Mouse (Mus musculus): Measurements from ENCODE around the gene Egfl8. TPM values are rescaled to one million over a fixed set of nuclear protein-coding genes. Genes with fewer than 3 reads are reported as not detected.

The Egfl8 gene
- polyA plus RNA-seq, 1 experiment from 2014 or later = 6.1 TPM

DNA sequence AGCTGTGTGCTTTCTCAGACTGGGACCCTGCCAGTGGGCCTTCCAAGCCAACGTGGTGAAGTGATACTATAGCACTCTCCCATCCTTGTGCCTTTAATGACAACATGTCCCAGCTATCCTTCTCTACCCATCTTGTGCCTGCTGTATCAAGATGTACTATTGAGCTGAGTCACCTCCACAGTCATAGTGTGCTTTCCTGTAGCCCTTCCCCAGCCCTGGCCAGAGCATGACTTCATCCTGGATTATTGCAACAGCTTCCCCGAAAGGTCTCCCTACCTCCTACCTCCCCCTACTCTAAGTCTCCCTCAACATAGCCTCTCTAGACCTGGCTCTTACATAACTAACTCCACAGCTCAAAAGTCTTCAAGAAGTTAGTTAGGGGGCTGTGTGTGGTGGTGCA is 19.9 kb upstream of the Egfl8 start:
- Histone ChIP-seq H3K9ac (ENCODE audit: low read depth, low read length) (no peak overlapping the region), H3K36me3 (ENCODE audit: control insufficient read depth, insufficient read depth, low read length) (no peaks in the 10 kb centered on the region), H3K4me2 (ENCODE audit: low read length) (no peak overlapping the region), H3K27me3 (ENCODE audit: control insufficient read depth, insufficient read depth, low read depth, low read length) (peaks cover 6% of the 10 kb centered on the region; the same call in 1 of the 2 replicates), H3K9me3 (replicated peaks; ENCODE audit: control insufficient read depth, low read length, poor library complexity, severe bottlenecking) (no peaks in the 10 kb centered on the region), H3K4me1 (ENCODE audit: control insufficient read depth, insufficient read depth, low read length) (peaks cover 13% of the 10 kb centered on the region), H3K4me3 (ENCODE audit: low read depth, low read length) (no peak overlapping the region), H3K27ac (ENCODE audit: low read length) (no peak overlapping the region)
- no peak for ATAC-seq
- WGBS = 82% methylated on average over 2 of the region's 2 CpGs

DNA sequence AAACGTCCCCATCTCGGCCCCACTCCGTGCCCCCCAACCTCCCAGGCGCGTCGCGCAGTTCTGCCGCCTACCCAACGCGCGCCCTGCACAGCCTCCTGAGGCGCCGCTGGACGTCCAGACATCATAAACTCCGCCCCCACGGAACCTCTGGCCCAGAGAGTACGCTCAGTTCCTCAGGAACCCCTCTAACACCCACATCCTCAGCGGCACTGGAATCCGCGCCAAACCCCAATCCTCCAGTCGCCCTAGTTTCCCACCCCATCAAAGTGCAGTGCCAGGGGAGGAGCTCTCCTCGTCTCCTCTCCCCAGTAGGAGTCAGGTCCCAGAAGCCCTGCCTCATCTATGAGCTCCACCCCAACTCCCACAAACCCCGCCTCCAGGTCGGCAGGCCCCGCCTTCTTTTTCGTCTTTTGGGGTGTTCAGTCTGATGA is 16.5 kb upstream of the Egfl8 start:
- Histone ChIP-seq H3K9ac (ENCODE audit: low read depth, low read length) (peak overlapping the region; percentile 78), H3K27me3 (ENCODE audit: control insufficient read depth, insufficient read depth, low read depth, low read length) (peaks cover 4% of the 10 kb centered on the region; the same call in 1 of the 2 replicates), H3K4me3 (ENCODE audit: low read depth, low read length) (peak overlapping the region; percentile 73), H3K9me3 (replicated peaks; ENCODE audit: control insufficient read depth, low read length, poor library complexity, severe bottlenecking) (no peaks in the 10 kb centered on the region), H3K4me2 (ENCODE audit: low read length) (peak overlapping the region; percentile 92), H3K36me3 (ENCODE audit: control insufficient read depth, insufficient read depth, low read length) (no peaks in the 10 kb centered on the region), H3K27ac (ENCODE audit: low read length) (no peak overlapping the region), H3K4me1 (ENCODE audit: control insufficient read depth, insufficient read depth, low read length) (peaks cover 37% of the 10 kb centered on the region)
- whole genome bisulfite sequencing = 2% methylated on average over 26 of the region's 26 CpGs
- ATAC-seq = no peak

DNA sequence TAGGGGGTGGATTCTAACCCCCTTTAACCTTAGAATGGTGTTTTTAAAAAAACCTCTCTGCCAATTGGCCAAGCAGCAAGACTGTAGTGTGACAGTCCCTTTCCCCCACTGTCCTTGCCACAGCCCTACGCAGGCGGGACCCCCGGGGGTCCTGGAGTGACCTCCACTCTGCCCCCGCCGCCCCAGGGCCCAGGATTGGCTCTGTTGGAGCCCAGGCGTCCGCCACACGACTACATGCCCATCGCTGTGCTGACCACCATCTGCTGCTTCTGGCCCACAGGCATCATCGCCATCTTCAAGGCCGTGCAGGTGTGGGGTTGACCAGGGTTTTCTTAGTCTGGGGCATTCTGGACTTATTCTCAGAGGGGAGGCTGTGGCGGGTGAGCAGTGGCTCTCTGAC is 15.9 kb upstream of the Egfl8 start:
- H3K27me3 ChIP-seq (ENCODE audit: control insufficient read depth, insufficient read depth, low read depth, low read length) = peaks cover 4% of the 10 kb centered on the region; the same call in 1 of the 2 replicates
- H3K9me3 ChIP-seq (replicated peaks; ENCODE audit: control insufficient read depth, low read length, poor library complexity, severe bottlenecking) = no peaks in the 10 kb centered on the region
- ATAC-seq = no peak
- peak overlapping the region; percentile 78 for H3K9ac ChIP-seq (ENCODE audit: low read depth, low read length)
- WGBS = 8% methylated on average over 12 of the region's 12 CpGs
- H3K4me3 ChIP-seq (ENCODE audit: low read depth, low read length) = peak overlapping the region; percentile 73
- H3K4me1 ChIP-seq (ENCODE audit: control insufficient read depth, insufficient read depth, low read length) = peaks cover 37% of the 10 kb centered on the region
- no peak overlapping the region for H3K27ac ChIP-seq (ENCODE audit: low read length)
- no peaks in the 10 kb centered on the region for H3K36me3 ChIP-seq (ENCODE audit: control insufficient read depth, insufficient read depth, low read length)
- H3K4me2 ChIP-seq (ENCODE audit: low read length) = peak overlapping the region; percentile 92

GRCm38 (mm10) chr17:34630761-34631301 is 15.1 kb upstream of the Egfl8 start:
- no peak for ATAC-seq
- peak overlapping the region; percentile 92 for H3K4me2 ChIP-seq (ENCODE audit: low read length)
- no peaks in the 10 kb centered on the region for H3K9me3 ChIP-seq (replicated peaks; ENCODE audit: control insufficient read depth, low read length, poor library complexity, severe bottlenecking)
- peak overlapping the region; percentile 78 for H3K9ac ChIP-seq (ENCODE audit: low read depth, low read length)
- H3K27ac ChIP-seq (ENCODE audit: low read length) = no peak overlapping the region
- no peaks in the 10 kb centered on the region for H3K36me3 ChIP-seq (ENCODE audit: control insufficient read depth, insufficient read depth, low read length)
- peaks cover 44% of the 10 kb centered on the region for H3K4me1 ChIP-seq (ENCODE audit: control insufficient read depth, insufficient read depth, low read length)
- 1% methylated on average over 47 of the region's 48 CpGs for WGBS
- H3K27me3 ChIP-seq (ENCODE audit: control insufficient read depth, insufficient read depth, low read depth, low read length) = peaks cover 4% of the 10 kb centered on the region; the same call in 1 of the 2 replicates
- H3K4me3 ChIP-seq (ENCODE audit: low read depth, low read length) = peak overlapping the region; percentile 73

DNA sequence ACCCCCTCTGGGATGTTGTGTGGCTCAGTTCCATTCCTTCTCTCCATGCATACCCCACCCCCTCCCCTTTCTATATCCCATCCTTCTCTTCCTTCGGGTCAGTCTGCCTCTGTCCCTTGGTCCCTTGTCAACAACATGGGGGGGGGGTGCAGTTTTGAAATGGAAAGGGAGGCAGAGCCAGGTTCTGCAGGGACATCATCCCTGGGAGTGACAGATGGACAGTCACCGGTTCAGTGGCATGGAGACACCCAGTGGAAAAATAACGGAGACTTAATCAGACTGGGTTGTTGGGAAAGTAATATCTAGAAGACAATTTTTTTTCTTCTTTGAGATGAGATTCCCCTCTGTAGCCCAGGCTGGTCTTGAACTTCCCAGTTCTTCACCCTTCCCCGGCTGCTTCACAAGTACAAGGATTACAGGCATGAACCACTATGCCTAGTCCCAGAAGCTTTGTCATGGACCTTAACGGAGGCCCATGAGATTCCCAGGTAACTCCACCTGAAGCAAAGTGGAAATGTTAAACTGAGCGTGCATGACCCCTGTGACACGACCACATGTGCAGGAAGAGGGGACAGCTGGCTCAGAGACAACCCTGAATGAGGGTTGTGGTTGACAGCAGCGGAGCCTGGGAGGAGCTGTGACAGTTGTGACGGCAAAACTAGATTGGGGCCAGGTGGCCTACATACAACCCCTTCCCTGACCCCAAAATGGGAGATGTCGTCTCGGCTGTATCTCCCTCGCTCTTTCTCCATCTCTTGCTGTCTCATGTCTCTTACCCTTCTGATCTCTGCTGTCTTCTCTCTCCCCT is 14.2 kb upstream of the Egfl8 start:
- peak overlapping the region; percentile 92 for H3K4me2 ChIP-seq (ENCODE audit: low read length)
- no peaks in the 10 kb centered on the region for H3K36me3 ChIP-seq (ENCODE audit: control insufficient read depth, insufficient read depth, low read length)
- 21% methylated on average over 12 of the region's 12 CpGs for WGBS
- H3K4me1 ChIP-seq (ENCODE audit: control insufficient read depth, insufficient read depth, low read length) = peaks cover 46% of the 10 kb centered on the region
- H3K27ac ChIP-seq (ENCODE audit: low read length) = peak overlapping the region; percentile 85
- peak overlapping the region; percentile 78 for H3K9ac ChIP-seq (ENCODE audit: low read depth, low read length)
- no peak for ATAC-seq
- H3K27me3 ChIP-seq (ENCODE audit: control insufficient read depth, insufficient read depth, low read depth, low read length) = 0 out of 2 replicates have a peak, but pooled peaks cover 2% of the 10 kb centered on the region
- no peaks in the 10 kb centered on the region for H3K9me3 ChIP-seq (replicated peaks; ENCODE audit: control insufficient read depth, low read length, poor library complexity, severe bottlenecking)
- peak overlapping the region; percentile 73 for H3K4me3 ChIP-seq (ENCODE audit: low read depth, low read length)

DNA sequence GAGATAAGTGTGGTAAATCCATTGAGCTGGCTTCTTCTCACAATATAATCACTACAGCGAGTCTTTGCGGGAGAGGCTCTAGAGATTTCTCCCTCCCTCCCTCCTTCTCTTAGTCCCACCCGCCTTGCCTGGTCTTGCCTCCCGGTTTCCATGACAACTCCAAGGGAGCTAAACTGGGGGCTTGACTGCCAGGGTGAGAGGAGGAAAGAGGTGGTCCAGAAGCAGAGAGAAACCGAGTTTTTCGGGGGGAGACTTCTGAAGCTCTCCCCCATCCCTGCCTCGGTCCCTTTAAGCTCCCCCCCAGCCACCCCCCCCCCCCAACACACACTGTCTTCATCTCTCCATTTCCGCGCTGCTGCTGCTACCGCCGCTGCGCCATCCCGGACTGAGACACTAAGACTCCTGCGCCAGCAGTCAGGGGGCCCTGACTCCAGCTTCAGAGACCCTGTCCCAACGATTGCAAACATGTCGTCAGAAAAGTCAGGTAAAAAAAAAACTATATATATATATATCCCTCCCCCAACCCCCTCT is 13.5 kb upstream of the Egfl8 start, which contains the start of gene Prrt1:
Gene Prrt1, plus strand, starts transcription at position 313 of the 531 bp plus-strand sequence.
- peak within 1 kb of the TSS; percentile 73 for H3K4me3 ChIP-seq (ENCODE audit: low read depth, low read length)
- 0 out of 2 replicates have a peak, but pooled peaks cover 2% of the 10 kb centered on the region for H3K27me3 ChIP-seq (ENCODE audit: control insufficient read depth, insufficient read depth, low read depth, low read length)
- H3K36me3 ChIP-seq (ENCODE audit: control insufficient read depth, insufficient read depth, low read length) = no peaks in the 10 kb centered on the region
- peak within 1 kb of the TSS; percentile 78 for H3K9ac ChIP-seq (ENCODE audit: low read depth, low read length)
- peaks cover 46% of the 10 kb centered on the region for H3K4me1 ChIP-seq (ENCODE audit: control insufficient read depth, insufficient read depth, low read length)
- peak within 1 kb of the TSS; percentile 85 for H3K27ac ChIP-seq (ENCODE audit: low read length)
- WGBS = under 1% methylated on average over 16 of the region's 16 CpGs
- ATAC-seq = peak; percentile 38
- H3K4me2 ChIP-seq (ENCODE audit: low read length) = peak within 1 kb of the TSS; percentile 92
- no peaks in the 10 kb centered on the region for H3K9me3 ChIP-seq (replicated peaks; ENCODE audit: control insufficient read depth, low read length, poor library complexity, severe bottlenecking)

DNA sequence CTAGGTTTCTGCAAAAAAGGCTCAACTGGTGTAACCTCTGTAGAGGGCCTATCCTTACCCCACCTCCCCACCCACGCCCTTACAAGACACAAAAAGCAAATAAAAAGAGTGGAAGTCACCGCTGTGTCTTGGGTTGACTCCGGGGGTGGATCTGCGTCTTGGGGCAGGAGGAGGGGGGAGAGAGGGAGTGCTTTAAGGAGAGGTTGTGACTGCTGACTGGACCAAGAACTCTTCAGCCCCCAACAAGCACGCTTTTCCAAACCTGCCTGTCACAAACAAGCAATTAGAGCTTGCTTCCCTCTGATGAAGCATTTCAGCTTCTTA is 12.8 kb upstream of the Egfl8 start:
- 13% methylated on average over 5 of the region's 5 CpGs for WGBS
- ATAC-seq = no peak
- no peaks in the 10 kb centered on the region for H3K36me3 ChIP-seq (ENCODE audit: control insufficient read depth, insufficient read depth, low read length)
- H3K4me2 ChIP-seq (ENCODE audit: low read length) = peak overlapping the region; percentile 92
- H3K27ac ChIP-seq (ENCODE audit: low read length) = peak overlapping the region; percentile 85
- H3K9ac ChIP-seq (ENCODE audit: low read depth, low read length) = peak overlapping the region; percentile 78
- no peaks in the 10 kb centered on the region for H3K9me3 ChIP-seq (replicated peaks; ENCODE audit: control insufficient read depth, low read length, poor library complexity, severe bottlenecking)
- H3K4me3 ChIP-seq (ENCODE audit: low read depth, low read length) = peak overlapping the region; percentile 73
- 0 out of 2 replicates have a peak, but pooled peaks cover 2% of the 10 kb centered on the region for H3K27me3 ChIP-seq (ENCODE audit: control insufficient read depth, insufficient read depth, low read depth, low read length)
- H3K4me1 ChIP-seq (ENCODE audit: control insufficient read depth, insufficient read depth, low read length) = peaks cover 46% of the 10 kb centered on the region

DNA sequence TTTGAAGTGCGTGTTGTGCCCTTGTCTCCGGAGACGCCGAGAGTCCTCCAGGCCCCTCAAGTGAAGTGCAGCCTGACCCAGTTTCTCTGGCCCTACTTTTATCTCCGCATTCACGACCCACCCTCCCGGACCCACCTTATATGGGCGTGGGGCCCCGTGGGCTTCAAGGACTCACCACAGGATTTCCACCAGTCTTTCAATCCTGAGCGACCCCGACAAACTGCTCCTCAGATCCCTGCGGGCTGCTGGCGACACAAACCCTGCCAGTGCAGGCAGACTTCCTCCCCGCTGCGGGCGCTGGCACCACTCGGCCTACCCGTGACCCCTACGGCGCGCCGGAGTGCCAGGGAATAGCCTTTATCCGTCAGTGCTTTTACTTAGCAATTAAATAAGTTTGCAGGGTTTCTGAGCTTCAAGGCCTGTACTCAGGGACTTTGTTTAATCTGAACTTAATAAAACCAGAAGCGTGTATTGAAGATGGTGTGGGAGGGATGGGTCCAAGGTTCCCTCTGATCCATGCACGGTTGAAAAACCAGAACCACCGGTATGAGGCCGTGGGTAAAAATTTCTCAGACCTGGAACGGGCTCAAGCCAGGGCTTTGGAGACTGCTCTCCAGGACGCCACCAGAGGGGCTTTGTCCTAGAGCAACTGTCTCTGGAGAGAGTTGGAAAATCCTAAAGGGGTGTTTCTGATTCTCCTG is 12.3 kb upstream of the Egfl8 start, which contains the start of gene Ppt2:
Gene Ppt2, minus strand, starts transcription at position 568 of the 701 bp plus-strand sequence.
- peak within 1 kb of the TSS; percentile 73 for H3K4me3 ChIP-seq (ENCODE audit: low read depth, low read length)
- H3K9me3 ChIP-seq (replicated peaks; ENCODE audit: control insufficient read depth, low read length, poor library complexity, severe bottlenecking) = no peaks in the 10 kb centered on the region
- peak within 1 kb of the TSS; percentile 92 for H3K4me2 ChIP-seq (ENCODE audit: low read length)
- peak; percentile 11; the same call in 1 of the 2 replicates for ATAC-seq
- H3K27ac ChIP-seq (ENCODE audit: low read length) = peak within 1 kb of the TSS; percentile 85
- no peaks in the 10 kb centered on the region for H3K36me3 ChIP-seq (ENCODE audit: control insufficient read depth, insufficient read depth, low read length)
- H3K4me1 ChIP-seq (ENCODE audit: control insufficient read depth, insufficient read depth, low read length) = peaks cover 46% of the 10 kb centered on the region
- H3K9ac ChIP-seq (ENCODE audit: low read depth, low read length) = peak within 1 kb of the TSS; percentile 78
- 3% methylated on average over 29 of the region's 29 CpGs for WGBS
- H3K27me3 ChIP-seq (ENCODE audit: control insufficient read depth, insufficient read depth, low read depth, low read length) = 0 out of 2 replicates have a peak, but pooled peaks cover 2% of the 10 kb centered on the region
